Mouse (Mus musculus): ENCODE data around the gene E2f2.

E2f2 gene

GRCm38 (mm10) chr4:136173210-136173715 lies 1.1 kb downstream of the E2f2 start:
- DNase-seq (ENCODE audit: low read depth, low spot score): no peak

GRCm38 (mm10) chr4:136174216-136175193 lies 2.3 kb downstream of the E2f2 start:
- DNase-seq (ENCODE audit: low read depth, low spot score): no peak

- no peak for DNase-seq (ENCODE audit: low read depth, low spot score)
These were observed 3.9 kb downstream of the E2f2 start for GRCm38 (mm10) chr4:136176022-136176552.

GRCm38 (mm10) chr4:136177244-136177611 lies 5.0 kb downstream of the E2f2 start:
- peak; percentile 90 for DNase-seq (ENCODE audit: low read depth, low spot score)

GRCm38 (mm10) chr4:136177612-136178474 lies 5.6 kb downstream of the E2f2 start:
- DNase-seq (ENCODE audit: low read depth, low spot score): peak; percentile 78

- no peak for DNase-seq (ENCODE audit: low read depth, low spot score)
These were observed 6.3 kb downstream of the E2f2 start for GRCm38 (mm10) chr4:136178475-136178921.

- no peak for DNase-seq (ENCODE audit: low read depth, low spot score)
These were observed 7.3 kb downstream of the E2f2 start for GRCm38 (mm10) chr4:136179456-136179855.

- DNase-seq (ENCODE audit: low read depth, low spot score): peak; percentile 93
These were observed 7.8 kb downstream of the E2f2 start for GRCm38 (mm10) chr4:136179998-136180397.

GRCm38 (mm10) chr4:136180408-136181330 lies 8.5 kb downstream of the E2f2 start:
- peak; percentile 99 for DNase-seq (ENCODE audit: low read depth, low spot score)

GRCm38 (mm10) chr4:136181367-136181766 lies 9.2 kb downstream of the E2f2 start:
- no peak for DNase-seq (ENCODE audit: low read depth, low spot score)

GRCm38 (mm10) chr4:136185375-136185774 lies 13.2 kb downstream of the E2f2 start:
- no peak for DNase-seq (ENCODE audit: low read depth, low spot score)

GRCm38 (mm10) chr4:136186315-136186714 lies 14.1 kb downstream of the E2f2 start:
- no peak for DNase-seq (ENCODE audit: low read depth, low spot score)

- no peak for DNase-seq (ENCODE audit: low read depth, low spot score)
These were observed 14.7 kb downstream of the E2f2 start for GRCm38 (mm10) chr4:136186739-136187472.

GRCm38 (mm10) chr4:136188973-136189737 lies 17.0 kb downstream of the E2f2 start:
- no peak for DNase-seq (ENCODE audit: low read depth, low spot score)

- DNase-seq (ENCODE audit: low read depth, low spot score): no peak
These were observed 17.7 kb downstream of the E2f2 start for GRCm38 (mm10) chr4:136189912-136190311.

- DNase-seq (ENCODE audit: low read depth, low spot score): peak; percentile 93
These were observed 21.4 kb downstream of the E2f2 start for GRCm38 (mm10) chr4:136193571-136193970.

- DNase-seq (ENCODE audit: low read depth, low spot score): no peak
These were observed 22.8 kb downstream of the E2f2 start for GRCm38 (mm10) chr4:136195029-136195428.

GRCm38 (mm10) chr4:136195629-136196028 lies 23.4 kb downstream of the E2f2 start:
- DNase-seq (ENCODE audit: low read depth, low spot score): no peak

GRCm38 (mm10) chr4:136196201-136196600 lies 24.0 kb downstream of the E2f2 start:
- DNase-seq (ENCODE audit: low read depth, low spot score): no peak

All from R1 (cell line).